Mouse (Mus musculus) forelimb bud, embryonic 11.5 days (tissue): ENCODE data around the gene Ccp110.

Experiments
- DNase-seq: peaks from one replicate; pipeline ENCODE4 v3.0.0-alpha.2; 2012; ENCODE audit warnings: low read depth, low spot score

Ccp110 gene

GRCm38 (mm10) chr7:118766834-118767224, 54.5 kb downstream of the Ccp110 start:
- no peak for DNase-seq

- no peak for DNase-seq
These were observed 56.9 kb downstream of the Ccp110 start for GRCm38 (mm10) chr7:118769208-118769607.

- no peak for DNase-seq
These were observed 57.3 kb downstream of the Ccp110 start for GRCm38 (mm10) chr7:118769655-118770054.

- DNase-seq = no peak
These were observed 60.7 kb downstream of the Ccp110 start for GRCm38 (mm10) chr7:118773027-118773426.

- no peak for DNase-seq
These were observed 63.6 kb downstream of the Ccp110 start for GRCm38 (mm10) chr7:118775991-118776390.

- no peak for DNase-seq
These were observed 64.1 kb downstream of the Ccp110 start for GRCm38 (mm10) chr7:118776491-118776890.

GRCm38 (mm10) chr7:118777598-118778394, 65.4 kb downstream of the Ccp110 start:
- DNase-seq = no peak

- DNase-seq = no peak
These were observed 66.2 kb downstream of the Ccp110 start for GRCm38 (mm10) chr7:118778561-118778960.

- no peak for DNase-seq
These were observed 71.1 kb downstream of the Ccp110 start for GRCm38 (mm10) chr7:118783305-118784001.

- DNase-seq = no peak
These were observed 73.7 kb downstream of the Ccp110 start for GRCm38 (mm10) chr7:118786091-118786490.
